Mouse (Mus musculus) layer of hippocampus, postnatal 14 days (tissue): Measurements from ENCODE around the gene Sox13. TPM values are rescaled to one million over a fixed set of nuclear protein-coding genes. Genes with fewer than 3 reads are reported as not detected.

Experiments
- DNase-seq, 2 experiments: peaks; one replicate each; pipeline ENCODE4 v3.0.0; 2021 to 2022; ENCODE audit warnings: low spot score in 2 of 2, mixed read lengths in 1 of 2
- total RNA-seq, 2 experiments: library from RNA; stranded (reverse); gene quantifications; 2 replicates each; pipeline ENCODE4 v1.2.3; 2021

The Sox13 gene
- total RNA-seq, 2 experiments from 2014 or later, result 11.3 to 11.5 TPM

GRCm38 (mm10) chr1:133406614-133407013, 17.6 kb downstream of the Sox13 start:
- no peak for DNase-seq

GRCm38 (mm10) chr1:133404005-133404404, 20.2 kb downstream of the Sox13 start:
- DNase-seq, result no peak

- no peak for DNase-seq
These were observed 24.0 kb downstream of the Sox13 start for GRCm38 (mm10) chr1:133400014-133400725.

- no peak for DNase-seq
These were observed 26.5 kb downstream of the Sox13 start for GRCm38 (mm10) chr1:133397483-133398237.

- no peak for DNase-seq
These were observed 27.1 kb downstream of the Sox13 start for GRCm38 (mm10) chr1:133397094-133397482.

- no peak for DNase-seq
These were observed 27.5 kb downstream of the Sox13 start for GRCm38 (mm10) chr1:133396693-133397092.

- DNase-seq, result peak in 1 of 2 experiments; percentile 62
These were observed 29.5 kb downstream of the Sox13 start for GRCm38 (mm10) chr1:133394702-133395101.

GRCm38 (mm10) chr1:133387539-133388268, 36.5 kb downstream of the Sox13 start:
- peak in 1 of 2 experiments; percentile 43 for DNase-seq

- DNase-seq, result no peak
These were observed 38.0 kb downstream of the Sox13 start for GRCm38 (mm10) chr1:133386209-133386608.

GRCm38 (mm10) chr1:133385506-133385905, 38.7 kb downstream of the Sox13 start:
- peak; percentile 66 to 68 for DNase-seq

GRCm38 (mm10) chr1:133383157-133383783, 40.9 kb downstream of the Sox13 start:
- DNase-seq, result no peak

GRCm38 (mm10) chr1:133382552-133383155, 41.5 kb downstream of the Sox13 start:
- DNase-seq, result no peak

- DNase-seq, result no peak
These were observed 42.2 kb downstream of the Sox13 start for GRCm38 (mm10) chr1:133382008-133382407.

GRCm38 (mm10) chr1:133380347-133381065, 43.7 kb downstream of the Sox13 start:
- peak in 1 of 2 experiments; percentile 58 for DNase-seq

- DNase-seq, result no peak
These were observed 44.2 kb downstream of the Sox13 start for GRCm38 (mm10) chr1:133379986-133380320.

- DNase-seq, result no peak
These were observed 44.8 kb downstream of the Sox13 start for GRCm38 (mm10) chr1:133379254-133379985.

GRCm38 (mm10) chr1:133377547-133377946, 46.6 kb downstream of the Sox13 start:
- DNase-seq, result no peak

GRCm38 (mm10) chr1:133375696-133376346, 48.4 kb downstream of the Sox13 start:
- DNase-seq, result no peak

GRCm38 (mm10) chr1:133372113-133372512, 52.1 kb downstream of the Sox13 start:
- DNase-seq, result no peak
